In the genomic region with DNA sequence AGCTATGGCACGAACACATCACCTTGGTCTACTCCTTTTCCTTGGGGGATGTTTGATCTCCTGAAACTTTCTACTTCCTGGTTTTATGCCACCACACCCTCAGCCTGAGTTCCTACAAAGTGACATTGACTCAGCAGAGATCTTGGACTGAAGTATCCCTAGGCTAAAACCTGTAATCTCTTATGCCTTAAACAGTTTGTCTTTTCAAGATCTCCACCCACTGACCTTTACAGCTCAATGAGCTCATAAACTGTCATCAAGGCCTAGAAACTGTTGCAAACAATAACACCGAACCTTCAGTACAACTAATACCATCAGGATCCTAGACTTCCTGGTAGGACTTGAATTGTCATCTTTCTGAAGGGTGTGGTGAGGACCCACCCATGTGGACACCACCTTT, we compare ENCODE assay signal across 26 mouse cellular contexts. TPM values are rescaled to one million over a fixed set of nuclear protein-coding genes. Genes with fewer than 3 reads are reported as not detected.
"Had no signal": no experiment of that assay in that cellular context is flagged by ENCODE, and none has a peak within 500 bp of the region (broad histone marks: within the 10 kb centered on the region; RNA-seq: fewer than 3 reads in every experiment).

No protein-coding gene starts in this region.

- H3K36me3 ChIP-seq: heart, embryonic 10.5 days; heart, embryonic 12.5 days; hindbrain, embryonic 10.5 days; hindbrain, embryonic 12.5 days; kidney, embryonic 15.5 days; limb, embryonic 10.5 days; limb, embryonic 12.5 days; liver, embryonic 13.5 days had no signal

- DNase-seq: gastrocnemius, postnatal 14 days; gastrocnemius, postnatal 36 days; heart, adult 18-20 months; heart, postnatal 10 days; heart, postnatal 4 days; kidney, adult 18-20 months; kidney, adult 8-10 months; kidney, postnatal 14 days; kidney, postnatal 36 days; liver; liver, embryonic 13.5 days had no signal

- H3K4me1 ChIP-seq: hindbrain, embryonic 12.5 days; liver, embryonic 13.5 days had no signal

- H3K27ac ChIP-seq: heart, embryonic 10.5 days; hindbrain, embryonic 10.5 days; hindbrain, embryonic 12.5 days; hindbrain, embryonic 14.5 days; kidney, embryonic 15.5 days; kidney, postnatal 0 days; layer of hippocampus, adult 2 months; left cerebral cortex, adult 2 months; limb, embryonic 10.5 days; limb, embryonic 12.5 days; liver, embryonic 13.5 days had no signal

- H3K4me3 ChIP-seq: heart, embryonic 10.5 days; heart, embryonic 12.5 days; hindbrain, embryonic 10.5 days; hindbrain, embryonic 12.5 days; kidney, embryonic 15.5 days; layer of hippocampus, adult 2 months; left cerebral cortex, adult 2 months; limb, embryonic 10.5 days; limb, embryonic 12.5 days; liver, embryonic 13.5 days had no signal

- H3K4me2 ChIP-seq: heart, embryonic 12.5 days; hindbrain, embryonic 12.5 days; hindbrain, embryonic 14.5 days; kidney, embryonic 15.5 days; limb, embryonic 12.5 days; liver, embryonic 11.5 days; liver, embryonic 13.5 days had no signal

- H3K9ac ChIP-seq: heart, embryonic 12.5 days; hindbrain, embryonic 12.5 days; hindbrain, embryonic 14.5 days; kidney, embryonic 15.5 days; limb, embryonic 12.5 days; liver, embryonic 13.5 days had no signal

- H3K27me3 ChIP-seq: heart, embryonic 12.5 days; hindbrain, embryonic 12.5 days; kidney, embryonic 15.5 days; limb, embryonic 12.5 days; liver, embryonic 13.5 days had no signal

- H3K9me3 ChIP-seq: heart, embryonic 10.5 days; heart, embryonic 12.5 days; hindbrain, embryonic 10.5 days; hindbrain, embryonic 12.5 days; kidney, embryonic 15.5 days; limb, embryonic 10.5 days; limb, embryonic 12.5 days; liver, embryonic 13.5 days had no signal

- ATAC-seq: hindbrain, embryonic 16.5 days; inflammation-experienced regulatory T-cells, adult 6 months; intestine, embryonic 16.5 days had no signal

RNA-seq across cellular contexts. Expression of gene Cavin3, which starts 42.1 kb away (rescaled TPM):
- polyA plus RNA-seq: inflammation-experienced regulatory T-cells, adult 6 months had no signal
